Mouse (Mus musculus) CD4-positive, CD25-positive, alpha-beta regulatory T cell (primary cell): ENCODE results near the gene Scrt2. TPM values are rescaled to one million over a fixed set of nuclear protein-coding genes. Genes with fewer than 3 reads are reported as not detected.

ENCODE experiments used
- polyA plus RNA-seq: library from polyadenylated mRNA; unstranded; fragments of 100-300 nt; shearing (Covaris generic); gene quantifications from one replicate; pipeline ENCODE4 v1.2.1, GENCODE M21; 2017

Gene Scrt2
- polyA plus RNA-seq, result not detected

GRCm38 (mm10) chr2:152080685-152081541 lies at the start of gene Scrt2:
Scrt2 (plus strand) TSS chr2:152081529.

GRCm38 (mm10) chr2:152105318-152106224 lies 24.2 kb downstream of the Scrt2 start, which contains the start of gene Srxn1:
Srxn1 (plus strand) TSS chr2:152105516.

GRCm38 (mm10) chr2:152143279-152144157 lies 62.2 kb downstream of the Scrt2 start, which contains the start of gene Tcf15:
Tcf15 (plus strand) TSS chr2:152143561.

Other genes starting within 250 kb of the Scrt2 start
- gene Rspo4, start 238.6 kb upstream of the Scrt2 start, polyA plus RNA-seq, result not detected
- 0.14 TPM for gene Angpt4, start 170.3 kb upstream of the Scrt2 start, polyA plus RNA-seq
- 16.9 TPM for gene Fam110a, start 101.3 kb upstream of the Scrt2 start, polyA plus RNA-seq
- gene Slc52a3, start 85.0 kb upstream of the Scrt2 start, polyA plus RNA-seq, result 6.0 TPM
- gene Srxn1, start 24.0 kb downstream of the Scrt2 start, polyA plus RNA-seq, result 0.95 TPM
- gene Tcf15, start 62.0 kb downstream of the Scrt2 start, polyA plus RNA-seq, result not detected
- 45.2 TPM for gene Csnk2a1, start 145.3 kb downstream of the Scrt2 start, polyA plus RNA-seq
- gene Tbc1d20, start 212.3 kb downstream of the Scrt2 start, polyA plus RNA-seq, result 60.2 TPM